Mouse (Mus musculus): ENCODE data around the gene Arhgap20. TPM values are rescaled to one million over a fixed set of nuclear protein-coding genes. Genes with fewer than 3 reads are reported as not detected.

Gene Arhgap20
- total and polyA plus RNA-seq, 3 experiments = 0.54 to 0.93 (median 0.60) TPM

DNA sequence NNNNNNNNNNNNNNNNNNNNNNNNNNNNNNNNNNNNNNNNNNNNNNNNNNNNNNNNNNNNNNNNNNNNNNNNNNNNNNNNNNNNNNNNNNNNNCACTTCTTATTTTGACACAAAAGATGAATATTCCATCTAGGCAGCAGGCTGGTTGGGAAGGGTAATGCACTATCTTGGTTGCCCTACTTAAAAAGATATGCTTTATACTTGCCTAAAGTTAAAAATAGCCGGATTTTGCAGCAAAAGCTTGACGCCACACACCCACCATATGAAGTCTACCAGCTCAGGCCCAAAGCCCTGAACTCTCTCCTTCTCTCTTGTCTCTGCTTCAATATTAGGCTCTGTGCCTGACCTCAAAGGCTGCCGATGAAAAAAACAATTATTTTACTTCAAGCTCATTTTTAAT, 46.3 kb upstream of the Arhgap20 start:
- in situ Hi-C loops (cut with MboI; ENCODE audit: low pct_ligation_motif_present, low pct_unique_long_range_greater_than_20kb, low sequenced_read_pairs) (no loop called here), dilution Hi-C loops (cut with MboI; ENCODE audit: extremely low pct_ligation_motif_present, extremely low pct_unique_long_range_greater_than_20kb, low sequenced_read_pairs) (no loop called here)
- no peak for TF ChIP-seq GABPA (IDR thresholded peaks at IDR 0.05; ENCODE audit: insufficient replicate concordance, low read depth, low read length)
- no peak for TF ChIP-seq SMC3 (IDR thresholded peaks at IDR 0.05; ENCODE audit: low read depth, low read length)
- TF ChIP-seq EP300 (IDR thresholded peaks at IDR 0.05; ENCODE audit: low read length) = no peak
- no peak for TF ChIP-seq NELFE (IDR thresholded peaks at IDR 0.05; ENCODE audit: low read depth, low read length)
- no peak for TF ChIP-seq POLR2A (IDR thresholded peaks at IDR 0.05; ENCODE audit: low read depth, low read length)
- TF ChIP-seq MYC (IDR thresholded peaks at IDR 0.05; ENCODE audit: low read depth, low read length) = no peak
- TF ChIP-seq MAZ (IDR thresholded peaks at IDR 0.05; ENCODE audit: low read depth, low read length) = no peak
- no peak for TF ChIP-seq SIN3A (IDR thresholded peaks at IDR 0.05; ENCODE audit: low read length)
- no peak for TF ChIP-seq E2F4 (IDR thresholded peaks at IDR 0.05; ENCODE audit: insufficient replicate concordance, low read depth, low read length)
- TF ChIP-seq NRF1 (IDR thresholded peaks at IDR 0.05; ENCODE audit: low read depth, low read length) = no peak
- no peak for TF ChIP-seq CTCF (conservative IDR thresholded peaks at IDR 0.05 in 1 of 2, IDR thresholded peaks at IDR 0.05 in 1 of 2; ENCODE audit: low read depth in 2 of 2, low read length in 2 of 2)
- no peak for TF ChIP-seq ZC3H11A (IDR thresholded peaks at IDR 0.05; ENCODE audit: low read depth, low read length)
- no peak for TF ChIP-seq JUND (conservative IDR thresholded peaks at IDR 0.05; ENCODE audit: low read depth, low read length)
- TF ChIP-seq MAX (IDR thresholded peaks at IDR 0.05; ENCODE audit: low read length) = no peak
- TF ChIP-seq TBP (conservative IDR thresholded peaks at IDR 0.05; ENCODE audit: low read depth, low read length) = no peak
- TF ChIP-seq ETS1 (conservative IDR thresholded peaks at IDR 0.05; ENCODE audit: low read depth, low read length) = no peak

DNA sequence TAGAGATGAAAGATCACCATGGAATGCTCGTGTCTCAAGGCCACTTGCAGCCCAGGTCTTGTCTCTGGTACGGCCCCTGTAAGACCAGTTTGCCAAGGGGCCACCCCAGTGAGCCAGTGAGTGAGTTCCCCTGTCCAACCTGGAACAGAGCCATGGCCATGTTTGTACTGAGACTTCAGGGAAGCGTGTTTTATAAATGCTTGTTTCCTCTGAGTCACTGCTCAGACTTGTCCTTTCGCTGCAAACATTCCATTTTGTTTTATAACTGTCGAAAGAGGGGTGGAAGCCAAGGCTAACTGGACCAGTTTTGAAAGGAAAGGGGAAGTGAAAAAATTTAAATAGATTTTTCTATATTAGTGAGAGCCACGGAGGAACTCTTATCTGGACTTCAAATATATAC, 37.2 kb upstream of the Arhgap20 start:
- Histone ChIP-seq H3K9me3 (replicated peaks; ENCODE audit: low read length) (no peaks in the 10 kb centered on the region), H3K4me2 (ENCODE audit: insufficient read depth, low read depth, poor library complexity, severe bottlenecking) (no peak overlapping the region), H3K36me3 (replicated peaks in 1 of 2; ENCODE audit: control insufficient read depth in 1 of 2, insufficient read depth in 1 of 2, low read length in 1 of 2) (no peaks in the 10 kb centered on the region), H3K27me3 (replicated peaks) (no peaks in the 10 kb centered on the region), H3K9ac (ENCODE audit: insufficient read depth, low read depth) (no peak overlapping the region), H3K27ac (ENCODE audit: insufficient read depth, low read depth) (no peak overlapping the region), H3K4me1 (ENCODE audit: control insufficient read depth in 1 of 2, insufficient read depth in 2 of 2) (peaks cover 2 to 5% of the 10 kb centered on the region in 2 experiments; a peak in 2 of 4 replicates), H3K4me3 (replicated peaks in 1 of 3; ENCODE audit: low read depth in 2 of 3, low read length in 2 of 3, poor library complexity in 1 of 3) (no peak overlapping the region), H3K79me2 (replicated peaks; ENCODE audit: control insufficient read depth, extremely low read depth, insufficient read depth, poor library complexity, severe bottlenecking) (no peaks in the 10 kb centered on the region)
- DNase-seq (ENCODE audit: extremely low read depth) = no peak
- dilution Hi-C loops (cut with MboI; ENCODE audit: extremely low pct_ligation_motif_present, extremely low pct_unique_long_range_greater_than_20kb, low sequenced_read_pairs) (no loop called here), in situ Hi-C loops (cut with MboI; ENCODE audit: low pct_ligation_motif_present, low pct_unique_long_range_greater_than_20kb, low sequenced_read_pairs) (no loop called here)
- TF ChIP-seq GABPA (IDR thresholded peaks at IDR 0.05; ENCODE audit: insufficient replicate concordance, low read depth, low read length) = no peak
- peak; percentile 52; the same call in 1 of the 2 replicates for TF ChIP-seq EP300 (IDR thresholded peaks at IDR 0.05; ENCODE audit: low read length)
- 0 out of 2 replicates have a peak, but pooled peaks have one; percentile 9 for TF ChIP-seq IRF4 (IDR thresholded peaks at IDR 0.05; ENCODE audit: low read depth, low read length)

More for the DNA sequence above, 46.3 kb upstream of the Arhgap20 start:
- H3K36me3 ChIP-seq (replicated peaks in 1 of 2; ENCODE audit: control insufficient read depth in 1 of 2, insufficient read depth in 1 of 2, low read length in 1 of 2) = no peaks in the 10 kb centered on the region
- H3K79me2 ChIP-seq (replicated peaks; ENCODE audit: control insufficient read depth, extremely low read depth, insufficient read depth, poor library complexity, severe bottlenecking) = no peaks in the 10 kb centered on the region
- no peaks in the 10 kb centered on the region for H3K27me3 ChIP-seq (replicated peaks)
- H3K4me2 ChIP-seq (ENCODE audit: insufficient read depth, low read depth, poor library complexity, severe bottlenecking) = no peak overlapping the region
- no peak overlapping the region for H3K4me3 ChIP-seq (replicated peaks in 1 of 3; ENCODE audit: low read depth in 2 of 3, low read length in 2 of 3, poor library complexity in 1 of 3)
- no peak overlapping the region for H3K27ac ChIP-seq (ENCODE audit: insufficient read depth, low read depth)
- no peak overlapping the region for H3K9ac ChIP-seq (ENCODE audit: insufficient read depth, low read depth)
- H3K9me3 ChIP-seq (replicated peaks; ENCODE audit: low read length) = no peaks in the 10 kb centered on the region
- H3K4me1 ChIP-seq (ENCODE audit: control insufficient read depth in 1 of 2, insufficient read depth in 2 of 2) = no peaks in the 10 kb centered on the region
- DNase-seq (ENCODE audit: extremely low read depth) = no peak

All from CH12.LX (cell line).